16 mouse cellular contexts compared by ENCODE assay signal in the genomic region with DNA sequence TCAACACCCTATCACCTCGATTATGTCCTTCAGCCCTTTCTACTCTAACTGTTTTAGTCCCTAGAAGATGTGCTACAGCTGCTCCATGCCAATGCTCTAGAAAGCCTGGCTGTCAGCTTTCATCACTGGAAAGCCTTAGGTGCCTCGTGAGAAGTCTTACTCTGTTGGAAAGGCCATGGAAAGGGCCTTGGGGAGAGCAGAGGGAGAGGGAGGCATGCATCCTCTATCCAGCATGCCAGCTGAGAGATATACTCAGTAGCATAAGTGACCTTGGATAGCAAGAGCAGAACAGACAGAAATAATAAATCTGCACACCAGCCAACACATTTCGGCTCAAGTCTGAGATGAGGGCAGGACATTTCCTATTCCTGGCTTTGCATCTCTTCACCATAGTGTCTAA.
"Had no signal": no experiment of that assay in that cellular context is flagged by ENCODE, and none has a peak within 500 bp of the region (broad histone marks: within the 10 kb centered on the region; RNA-seq: fewer than 3 reads in every experiment).

No protein-coding gene starts in this region.

- H3K36me3 ChIP-seq: limb, embryonic 12.5 days; stomach, embryonic 15.5 days had no signal

- H3K9me3 ChIP-seq: limb, embryonic 12.5 days; liver, embryonic 13.5 days; megakaryocyte, embryonic 14.5 days; stomach, embryonic 15.5 days had no signal

- H3K27me3 ChIP-seq: limb, embryonic 12.5 days; liver, embryonic 13.5 days; megakaryocyte, embryonic 14.5 days; stomach, embryonic 15.5 days had no signal

- H3K4me2 ChIP-seq: limb, embryonic 12.5 days; liver, embryonic 13.5 days; midbrain, embryonic 11.5 days; stomach, embryonic 15.5 days had no signal

- ATAC-seq: liver, postnatal 0 days had no signal

- H3K4me1 ChIP-seq: limb, embryonic 12.5 days; liver, embryonic 13.5 days had no signal

- DNase-seq: kidney, adult 11 months; kidney, adult 9 months; kidney, postnatal 4 days; liver; liver, embryonic 13.5 days; liver, postnatal 0 days; right cerebral cortex, postnatal 14 days; thymus, adult 18-20 months; thymus, postnatal 14 days had no signal

- H3K27ac ChIP-seq: kidney, postnatal 0 days; layer of hippocampus, adult 2 months; limb, embryonic 12.5 days; liver, embryonic 13.5 days; macrophage; stomach, embryonic 15.5 days had no signal

- H3K4me3 ChIP-seq: layer of hippocampus, adult 2 months; limb, embryonic 12.5 days; liver, embryonic 13.5 days; megakaryocyte, embryonic 14.5 days; stomach, embryonic 15.5 days had no signal

- H3K9ac ChIP-seq: limb, embryonic 12.5 days; liver, embryonic 13.5 days; liver, postnatal 0 days; stomach, embryonic 15.5 days had no signal
